Mouse (Mus musculus) MEL (cell line): ENCODE results near the gene Zmym2. TPM values are rescaled to one million over a fixed set of nuclear protein-coding genes. Genes with fewer than 3 reads are reported as not detected.

Experiments
- DNase-seq: peaks from one replicate; pipeline ENCODE4 v3.0.0; 2011; ENCODE audit warnings: low read depth, low spot score
- H3K27ac ChIP-seq: 2 replicates; pipeline ENCODE4 v1.5.1; 2012; ENCODE audit warnings: low read depth, mild to moderate bottlenecking, control low read depth, low read length, moderate library complexity; ENCODE audit not compliant: control insufficient read depth
- H3K27me3 ChIP-seq, 2 experiments: fragments of 150-350 bp in 1 of 2; sonication (generic) in 1 of 2; 2 replicates each; pipeline ENCODE4 v1.6.1; 2012; ENCODE audit warnings: low read length in 2 of 2, mild to moderate bottlenecking in 2 of 2, improper control_type of control experiment in 1 of 2, moderate library complexity in 1 of 2; ENCODE audit not compliant: insufficient read depth in 2 of 2, control insufficient read depth in 1 of 2
- H3K36me3 ChIP-seq, 2 experiments: 2 replicates each; pipeline ENCODE4 v1.6.1; 2012 to 2014; ENCODE audit warnings: low read length in 2 of 2, improper control_type of control experiment in 1 of 2, inconsistent platforms in 1 of 2, mild to moderate bottlenecking in 1 of 2; ENCODE audit not compliant: insufficient read depth in 2 of 2, control insufficient read depth in 1 of 2
- H3K4me1 ChIP-seq, 2 experiments: fragments of 150-350 bp in 1 of 2; sonication (generic) in 1 of 2; 2 replicates each; pipeline ENCODE4 v1.6.1; 2012; ENCODE audit warnings: low read length in 2 of 2, improper control_type of control experiment in 1 of 2, mild to moderate bottlenecking in 1 of 2; ENCODE audit not compliant: insufficient read depth in 2 of 2, control insufficient read depth in 1 of 2
- H3K4me3 ChIP-seq, 2 experiments: fragments of 150-350 bp in 1 of 2; sonication (generic) in 1 of 2; 2 replicates each; pipeline ENCODE4 v1.5.1; 2012; ENCODE audit warnings: low read depth in 2 of 2, low read length in 2 of 2, mild to moderate bottlenecking in 2 of 2, moderate library complexity in 2 of 2, control low read depth in 1 of 2, improper control_type of control experiment in 1 of 2; ENCODE audit not compliant: control insufficient read depth in 1 of 2, insufficient read depth in 1 of 2
- H3K79me2 ChIP-seq: 2 replicates; pipeline ENCODE4 v1.6.1; 2012; ENCODE audit warnings: mild to moderate bottlenecking, low read length, moderate library complexity; ENCODE audit not compliant: control insufficient read depth, poor library complexity, insufficient read depth
- H3K9ac ChIP-seq: 2 replicates; pipeline ENCODE4 v1.6.1; 2012; ENCODE audit warnings: low read depth, mild to moderate bottlenecking, control low read depth, low read length, moderate library complexity; ENCODE audit not compliant: control insufficient read depth, poor library complexity, severe bottlenecking
- H3K9me3 ChIP-seq: fragments of 150-350 bp; sonication (generic); replicated peaks from 2 replicates; pipeline ENCODE4 v1.6.1; 2012; ENCODE audit warnings: mild to moderate bottlenecking, low read length, improper control_type of control experiment, moderate library complexity; ENCODE audit not compliant: insufficient read depth
- CHD2 ChIP-seq: IDR thresholded peaks from 2 replicates; pipeline ENCODE4 v1.6.1; 2011; ENCODE audit warnings: low read length, improper control_type of control experiment
- CTCF ChIP-seq, 3 experiments: IDR thresholded peaks in 2 of 3; conservative IDR thresholded peaks in 1 of 3; 2 replicates each; pipeline ENCODE4 v1.5.1; 2011 to 2012; ENCODE audit warnings: low read length in 3 of 3, low read depth in 2 of 3, mild to moderate bottlenecking in 2 of 3, improper control_type of control experiment in 1 of 3, inconsistent platforms in 1 of 3, mixed read lengths in 1 of 3, moderate library complexity in 1 of 3; ENCODE audit not compliant: control insufficient read depth in 1 of 3, insufficient read depth in 1 of 3, poor library complexity in 1 of 3, severe bottlenecking in 1 of 3
- E2F4 ChIP-seq: IDR thresholded peaks from 2 replicates; pipeline ENCODE4 v1.6.1; 2011; ENCODE audit warnings: low read depth, low read length, improper control_type of control experiment, borderline replicate concordance
- ELF1 ChIP-seq: IDR thresholded peaks from 2 replicates; pipeline ENCODE4 v1.6.1; 2014; ENCODE audit warnings: low read depth, mild to moderate bottlenecking, inconsistent platforms, low read length, improper control_type of control experiment, moderate library complexity
- EP300 ChIP-seq, 2 experiments: IDR thresholded peaks; 2 replicates each; pipeline ENCODE4 v1.6.1; 2011; ENCODE audit warnings: improper control_type of control experiment in 2 of 2, low read length in 2 of 2, low read depth in 1 of 2, mild to moderate bottlenecking in 1 of 2
- GABPA ChIP-seq: IDR thresholded peaks from 2 replicates; pipeline ENCODE4 v1.6.1; 2012; ENCODE audit warnings: low read depth, mild to moderate bottlenecking, inconsistent platforms, low read length, improper control_type of control experiment, moderate library complexity
- GATA1 ChIP-seq: IDR thresholded peaks from 2 replicates; pipeline ENCODE4 v1.6.1; 2011; ENCODE audit warnings: low read depth, low read length, improper control_type of control experiment
- JUND ChIP-seq: IDR thresholded peaks from 2 replicates; pipeline ENCODE4 v1.6.1; 2011; ENCODE audit warnings: low read depth, mild to moderate bottlenecking, improper control_type of control experiment, low read length
- MAFK ChIP-seq: IDR thresholded peaks from 2 replicates; pipeline ENCODE4 v1.6.1; 2011; ENCODE audit warnings: low read depth, mild to moderate bottlenecking, low read length, improper control_type of control experiment, borderline replicate concordance
- MAX ChIP-seq: IDR thresholded peaks from 2 replicates; pipeline ENCODE4 v1.6.1; 2011; ENCODE audit warnings: low read length, improper control_type of control experiment
- MYB ChIP-seq: IDR thresholded peaks from 2 replicates; pipeline ENCODE4 v1.6.1; 2011; ENCODE audit warnings: mild to moderate bottlenecking, low read depth, low read length, improper control_type of control experiment
- MYC ChIP-seq: IDR thresholded peaks from 2 replicates; pipeline ENCODE4 v1.6.1; 2011; ENCODE audit warnings: low read depth, mild to moderate bottlenecking, low read length, improper control_type of control experiment, moderate library complexity
- NELFE ChIP-seq: IDR thresholded peaks from 2 replicates; pipeline ENCODE4 v1.6.1; 2011; ENCODE audit warnings: low read depth, low read length, improper control_type of control experiment
- NRF1 ChIP-seq: IDR thresholded peaks from 2 replicates; pipeline ENCODE4 v1.6.1; 2014; ENCODE audit warnings: low read depth, mild to moderate bottlenecking, inconsistent platforms, low read length, improper control_type of control experiment, moderate library complexity; ENCODE audit not compliant: poor library complexity, insufficient read depth, severe bottlenecking
- POLR2AphosphoS2 ChIP-seq: IDR thresholded peaks from 2 replicates; pipeline ENCODE4 v1.6.1; 2011; ENCODE audit warnings: low read length, improper control_type of control experiment
- RAD21 ChIP-seq: IDR thresholded peaks from 2 replicates; pipeline ENCODE4 v1.6.1; 2011; ENCODE audit warnings: mild to moderate bottlenecking, low read depth, low read length, improper control_type of control experiment
- RCOR1 ChIP-seq: IDR thresholded peaks from 2 replicates; pipeline ENCODE4 v1.6.1; 2012; ENCODE audit warnings: low read depth, mild to moderate bottlenecking, inconsistent platforms, low read length, improper control_type of control experiment
- SMC3 ChIP-seq: IDR thresholded peaks from 2 replicates; pipeline ENCODE4 v1.6.1; 2011; ENCODE audit warnings: low read depth, low read length, improper control_type of control experiment
- TCF12 ChIP-seq: IDR thresholded peaks from 2 replicates; pipeline ENCODE4 v1.6.1; 2014; ENCODE audit warnings: low read depth, mild to moderate bottlenecking, inconsistent platforms, low read length, improper control_type of control experiment, moderate library complexity
- USF1 ChIP-seq: IDR thresholded peaks from 2 replicates; pipeline ENCODE4 v1.6.1; 2014; ENCODE audit warnings: low read depth, mild to moderate bottlenecking, inconsistent platforms, low read length, improper control_type of control experiment, moderate library complexity
- ZC3H11A ChIP-seq: IDR thresholded peaks from 2 replicates; pipeline ENCODE4 v1.6.1; 2012; ENCODE audit warnings: low read depth, mild to moderate bottlenecking, inconsistent platforms, low read length, improper control_type of control experiment
- polyA plus RNA-seq, 2 experiments: library from polyadenylated mRNA; stranded (reverse) in 1 of 2; unstranded in 1 of 2; fragments of >175 nt in 1 of 2; fragments of >200 nt in 1 of 2; gene quantifications; 2 replicates each; pipeline versions ENCODE4 v1.2.1 to v1.2.4; 2012; ENCODE audit warnings: low replicate concordance in 2 of 2, low read depth in 1 of 2; ENCODE audit not compliant: insufficient read length in 2 of 2, insufficient read depth in 1 of 2, missing spikeins in 1 of 2
- total RNA-seq: library from RNA; depleted of rRNA; stranded (reverse); fragments of 300-350 nt; gene quantifications from 2 replicates; pipeline ENCODE4 v1.2.3, GENCODE M21; 2012

The Zmym2 gene
- total and polyA plus RNA-seq, 3 experiments: 9.8 to 407 (median 27.7) TPM

DNA sequence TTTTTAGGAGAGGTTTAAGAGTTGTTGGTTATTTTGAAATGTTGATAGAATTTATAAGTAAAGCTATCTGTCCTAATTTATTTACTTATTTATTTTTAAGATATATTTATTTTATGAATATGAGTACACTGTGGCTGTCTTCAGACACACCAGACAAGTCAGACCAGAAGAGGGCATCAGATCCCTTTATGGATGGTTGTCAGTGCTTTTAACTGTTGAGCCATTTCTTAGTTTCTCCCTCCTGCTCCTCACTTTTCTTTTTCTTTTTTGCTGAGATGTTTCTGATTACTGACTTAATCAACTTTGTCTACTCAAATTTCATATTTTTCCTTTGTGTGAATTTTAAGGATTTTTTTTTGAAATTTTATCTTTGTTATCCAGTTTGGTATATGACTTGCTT is 13.2 kb downstream of the Zmym2 start:
- no peaks in the 10 kb centered on the region for H3K27me3 ChIP-seq
- no peaks in the 10 kb centered on the region for H3K9me3 ChIP-seq
- DNase-seq: no peak
- peaks cover 0 to 2% of the 10 kb centered on the region in 2 experiments; a peak in 1 of 4 replicates for H3K4me1 ChIP-seq
- H3K4me3 ChIP-seq: no peak overlapping the region
- no peak overlapping the region for H3K27ac ChIP-seq
- TF ChIP-seq TCF12 (no peak), GATA1 (no peak), JUND (no peak), ZC3H11A (no peak), MYC (no peak), EP300 (IDR thresholded peaks at IDR 0.05; ENCODE audit: low read depth in 1 of 2, low read length in 2 of 2) (no peak), SMC3 (no peak), USF1 (no peak), ELF1 (no peak), CTCF (IDR thresholded peaks at IDR 0.05 in 2 of 3, conservative IDR thresholded peaks at IDR 0.05 in 1 of 3; ENCODE audit: control insufficient read depth in 1 of 3, insufficient read depth in 1 of 3, low read depth in 2 of 3, low read length in 3 of 3, poor library complexity in 1 of 3, severe bottlenecking in 1 of 3) (no peak), POLR2AphosphoS2 (no peak), RCOR1 (no peak), MAX (no peak), E2F4 (no peak), RAD21 (no peak), NELFE (no peak)
- H3K36me3 ChIP-seq: peaks cover 9 to 27% of the 10 kb centered on the region in 2 experiments
- peaks cover 6% of the 10 kb centered on the region; the same call in 1 of the 2 replicates for H3K79me2 ChIP-seq
- H3K9ac ChIP-seq: no peak overlapping the region

GRCm38 (mm10) chr14:56903039-56903438 is 16.6 kb downstream of the Zmym2 start:
- no peak for TF ChIP-seq MAFK
- no peak for TF ChIP-seq MYB
- TF ChIP-seq CHD2: no peak
- TF ChIP-seq GABPA: no peak
- TF ChIP-seq CTCF (IDR thresholded peaks at IDR 0.05 in 2 of 3, conservative IDR thresholded peaks at IDR 0.05 in 1 of 3; ENCODE audit: control insufficient read depth in 1 of 3, insufficient read depth in 1 of 3, low read depth in 2 of 3, low read length in 3 of 3, poor library complexity in 1 of 3, severe bottlenecking in 1 of 3): no peak
- no peak for TF ChIP-seq NRF1
- Histone ChIP-seq H3K4me3 (no peak overlapping the region), H3K79me2 (peaks cover 14% of the 10 kb centered on the region; the same call in 1 of the 2 replicates), H3K9ac (no peak overlapping the region), H3K27ac (no peak overlapping the region), H3K27me3 (no peaks in the 10 kb centered on the region), H3K4me1 (peaks cover 0 to 2% of the 10 kb centered on the region in 2 experiments; a peak in 2 of 4 replicates), H3K9me3 (no peaks in the 10 kb centered on the region), H3K36me3 (peaks cover 5 to 30% of the 10 kb centered on the region in 2 experiments)
- no peak for DNase-seq
